Mouse (Mus musculus): ENCODE results near the gene Rps6ka1.

- TF ChIP-seq GATA1 (IDR thresholded peaks at IDR 0.05; ENCODE audit: low read length) (no peak), TAL1 (IDR thresholded peaks at IDR 0.05; ENCODE audit: low read length) (no peak)
Measured at GRCm38 (mm10) chr4:133800589-133800988, 87.0 kb downstream of the Rps6ka1 start.

Measured in erythroblast, embryonic 14.5 days (primary cell).